Mouse (Mus musculus) forebrain, embryonic 16.5 days (tissue): ENCODE measurements at regions not wholly inside any gene's neighbourhood (a gene's known extent, or its start where the extent isn't known, plus 50 kb on each side); places are given as distances from the start of the nearest gene placed in this dataset.

ENCODE experiments used
- ATAC-seq: fragments of 200-750 bp; cut with Nextera tagmentation; 2 replicates; pipeline ENCODE4 v1.8.0; 2017; ENCODE audit warnings: mild to moderate bottlenecking, moderate library complexity
- H3K27ac ChIP-seq: fragments of 300-500 bp; sonication (generic); 2 replicates; pipeline ENCODE4 v1.5.1; 2014; ENCODE audit warnings: low read length, control low read depth
- H3K27me3 ChIP-seq: fragments of 300-500 bp; sonication (generic); replicated peaks from 2 replicates; pipeline ENCODE4 v1.6.1; 2014; ENCODE audit warnings: low read length; ENCODE audit not compliant: control insufficient read depth, insufficient read depth
- H3K36me3 ChIP-seq: fragments of 300-500 bp; sonication (generic); 2 replicates; pipeline ENCODE4 v1.6.1; 2014; ENCODE audit not compliant: control insufficient read depth, insufficient read depth
- H3K4me1 ChIP-seq: fragments of 300-500 bp; sonication (generic); replicated peaks from 2 replicates; pipeline ENCODE4 v1.6.1; 2014; ENCODE audit warnings: low read length; ENCODE audit not compliant: control insufficient read depth, insufficient read depth
- H3K4me2 ChIP-seq: fragments of 300-500 bp; sonication (generic); 2 replicates; pipeline ENCODE4 v1.6.1; 2014; ENCODE audit warnings: mild to moderate bottlenecking, low read length, control low read depth
- H3K4me3 ChIP-seq: fragments of 300-500 bp; sonication (generic); replicated peaks from 2 replicates; pipeline ENCODE4 v1.5.1; 2014; ENCODE audit warnings: mild to moderate bottlenecking, low read length, control low read depth
- H3K9ac ChIP-seq: fragments of 300-500 bp; sonication (generic); replicated peaks from 2 replicates; pipeline ENCODE4 v1.6.1; 2014; ENCODE audit warnings: low read depth, low read length, control low read depth
- H3K9me3 ChIP-seq: fragments of 300-500 bp; sonication (generic); 2 replicates; pipeline ENCODE4 v1.6.1; 2016; ENCODE audit warnings: low read length; ENCODE audit not compliant: control insufficient read depth
- WGBS: fragments of 180-500 bp; shearing (Covaris S2); extraction: QIAGEN DNeasy Blood & Tissue Kit; methylation state at CpG from one replicate; pipeline ENCODE4 v1.1.7; 2014; 5-methylcytosine and 5-hydroxymethylcytosine counted together

- no peaks in the 10 kb centered on the region for H3K4me1 ChIP-seq
- 64% methylated on average over 8 of the region's 8 CpGs for WGBS
- H3K27ac ChIP-seq: no peak overlapping the region
- no peak overlapping the region for H3K4me2 ChIP-seq
- H3K4me3 ChIP-seq: no peak overlapping the region
- no peaks in the 10 kb centered on the region for H3K36me3 ChIP-seq
- no peaks in the 10 kb centered on the region for H3K27me3 ChIP-seq
- ATAC-seq: no peak
- no peaks in the 10 kb centered on the region for H3K9me3 ChIP-seq
- no peak overlapping the region for H3K9ac ChIP-seq
Measured at GRCm38 (mm10) chr2:116942321-116942791, 63.9 kb downstream of the Tmco5 start.

GRCm38 (mm10) chr2:116948538-116948937 is 70.0 kb downstream of the Tmco5 start:
- 62% methylated on average over 3 of the region's 3 CpGs for WGBS
- no peaks in the 10 kb centered on the region for H3K36me3 ChIP-seq

GRCm38 (mm10) chr2:116949741-116950140 is 71.2 kb downstream of the Tmco5 start:
- no peak for ATAC-seq
- H3K4me3 ChIP-seq: no peak overlapping the region
- H3K9ac ChIP-seq: no peak overlapping the region
- no peaks in the 10 kb centered on the region for H3K36me3 ChIP-seq
- H3K4me2 ChIP-seq: no peak overlapping the region
- no peak overlapping the region for H3K27ac ChIP-seq
- H3K4me1 ChIP-seq: no peaks in the 10 kb centered on the region
- H3K9me3 ChIP-seq: no peaks in the 10 kb centered on the region
- WGBS: 85% methylated on average over 3 of the region's 3 CpGs
- no peaks in the 10 kb centered on the region for H3K27me3 ChIP-seq

More at GRCm38 (mm10) chr2:116948538-116948937, 70.0 kb downstream of the Tmco5 start:
- no peak overlapping the region for H3K4me2 ChIP-seq
- no peak overlapping the region for H3K9ac ChIP-seq
- H3K4me1 ChIP-seq: no peaks in the 10 kb centered on the region
- no peak overlapping the region for H3K27ac ChIP-seq
- no peaks in the 10 kb centered on the region for H3K9me3 ChIP-seq
- no peaks in the 10 kb centered on the region for H3K27me3 ChIP-seq
- ATAC-seq: no peak
- H3K4me3 ChIP-seq: no peak overlapping the region

- Histone ChIP-seq H3K4me1 (no peaks in the 10 kb centered on the region), H3K36me3 (no peaks in the 10 kb centered on the region), H3K4me3 (no peak overlapping the region), H3K27ac (no peak overlapping the region), H3K27me3 (no peaks in the 10 kb centered on the region), H3K9me3 (no peaks in the 10 kb centered on the region), H3K9ac (no peak overlapping the region), H3K4me2 (no peak overlapping the region)
- no peak for ATAC-seq
- 92% methylated on average over 5 of the region's 5 CpGs for WGBS
Measured at GRCm38 (mm10) chr2:116950154-116950553, 71.7 kb downstream of the Tmco5 start.

GRCm38 (mm10) chr2:116951481-116951880 is 73.0 kb downstream of the Tmco5 start:
- 87% methylated on average over 1 of the region's 1 CpGs for WGBS
- H3K4me3 ChIP-seq: no peak overlapping the region

GRCm38 (mm10) chr2:116954280-116954679 is 75.8 kb downstream of the Tmco5 start:
- Histone ChIP-seq H3K27ac (no peak overlapping the region), H3K4me2 (no peak overlapping the region), H3K9me3 (no peaks in the 10 kb centered on the region), H3K4me1 (no peaks in the 10 kb centered on the region), H3K9ac (no peak overlapping the region), H3K27me3 (no peaks in the 10 kb centered on the region), H3K4me3 (no peak overlapping the region), H3K36me3 (no peaks in the 10 kb centered on the region)
- WGBS: 90% methylated on average over 7 of the region's 7 CpGs
- no peak for ATAC-seq

More at GRCm38 (mm10) chr2:116951481-116951880, 73.0 kb downstream of the Tmco5 start:
- Histone ChIP-seq H3K4me1 (no peaks in the 10 kb centered on the region), H3K4me2 (no peak overlapping the region), H3K27ac (no peak overlapping the region), H3K9me3 (no peaks in the 10 kb centered on the region), H3K27me3 (no peaks in the 10 kb centered on the region), H3K9ac (no peak overlapping the region), H3K36me3 (no peaks in the 10 kb centered on the region)
- no peak for ATAC-seq

GRCm38 (mm10) chr2:116954896-116955295 is 76.4 kb downstream of the Tmco5 start:
- Histone ChIP-seq H3K9me3 (no peaks in the 10 kb centered on the region), H3K36me3 (no peaks in the 10 kb centered on the region), H3K4me1 (no peaks in the 10 kb centered on the region), H3K27me3 (no peaks in the 10 kb centered on the region), H3K27ac (no peak overlapping the region), H3K9ac (no peak overlapping the region), H3K4me3 (no peak overlapping the region), H3K4me2 (no peak overlapping the region)
- WGBS: 94% methylated on average over 4 of the region's 4 CpGs
- ATAC-seq: no peak

- Histone ChIP-seq H3K36me3 (no peaks in the 10 kb centered on the region), H3K27me3 (no peaks in the 10 kb centered on the region), H3K9me3 (no peaks in the 10 kb centered on the region), H3K4me2 (no peak overlapping the region), H3K27ac (no peak overlapping the region), H3K9ac (no peak overlapping the region), H3K4me3 (no peak overlapping the region), H3K4me1 (no peaks in the 10 kb centered on the region)
- 60% methylated on average over 8 of the region's 8 CpGs for WGBS
- ATAC-seq: no peak
Measured at GRCm38 (mm10) chr2:116963116-116963873, 84.8 kb downstream of the Tmco5 start.

GRCm38 (mm10) chr2:116966266-116966665 is 87.8 kb downstream of the Tmco5 start:
- no peaks in the 10 kb centered on the region for H3K4me1 ChIP-seq
- H3K36me3 ChIP-seq: no peaks in the 10 kb centered on the region
- no CpG with 5 or more reads among the region's 1 CpGs for WGBS

More at GRCm38 (mm10) chr2:116966266-116966665, 87.8 kb downstream of the Tmco5 start:
- ATAC-seq: no peak
- Histone ChIP-seq H3K4me3 (no peak overlapping the region), H3K9me3 (no peaks in the 10 kb centered on the region), H3K4me2 (no peak overlapping the region), H3K27me3 (no peaks in the 10 kb centered on the region), H3K9ac (no peak overlapping the region), H3K27ac (no peak overlapping the region)
